Mouse (Mus musculus): ENCODE results near the gene Lonp1.
"Not testable (repeated sequence)": the region's sequence is repeated elsewhere in the genome, so short reads cannot be mapped to it uniquely, and the experiment has no call there.

The Lonp1 gene

DNA sequence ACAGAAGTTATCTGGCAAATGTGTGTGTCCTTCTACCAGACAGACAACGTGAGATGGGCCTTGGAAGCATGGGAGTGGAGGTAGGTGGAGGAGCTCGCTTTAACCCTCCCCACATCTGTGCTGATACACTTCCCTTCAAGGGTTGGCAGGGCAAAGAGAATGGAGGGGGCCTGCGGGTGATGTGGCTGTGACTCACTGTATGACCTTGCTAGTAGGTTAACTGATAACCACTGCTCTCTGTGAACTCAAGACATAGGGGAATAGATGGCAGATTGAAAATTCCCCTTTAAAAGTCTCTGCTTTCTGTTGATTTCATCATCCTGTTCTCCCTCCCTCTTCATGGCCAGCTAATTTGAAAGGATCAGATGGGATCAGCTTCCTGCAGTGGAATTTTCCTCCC lies 1.2 kb downstream of the Lonp1 start:
- DNase-seq (ENCODE audit: low read depth, low spot score): no peak

DNA sequence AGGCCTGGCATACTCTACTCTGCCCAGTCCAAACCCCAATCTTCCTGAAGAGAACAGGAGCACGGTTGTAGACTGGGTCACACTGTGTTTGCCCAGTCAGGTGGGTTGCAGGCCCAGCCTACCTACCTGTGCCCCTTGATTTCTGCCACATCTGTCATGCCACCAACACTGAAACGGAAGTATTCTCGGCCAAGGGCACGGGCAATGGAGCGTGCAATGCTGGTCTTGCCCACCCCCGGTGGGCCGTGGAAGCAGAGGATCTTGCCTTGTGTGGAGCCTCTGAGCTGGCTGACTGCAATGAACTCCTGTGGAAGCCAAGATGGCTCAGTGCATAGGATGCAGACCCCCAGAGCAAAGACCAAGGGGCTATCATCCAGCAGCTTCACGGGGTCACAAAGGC lies 9.1 kb downstream of the Lonp1 start:
- DNase-seq (ENCODE audit: low read depth, low spot score): no peak

DNA sequence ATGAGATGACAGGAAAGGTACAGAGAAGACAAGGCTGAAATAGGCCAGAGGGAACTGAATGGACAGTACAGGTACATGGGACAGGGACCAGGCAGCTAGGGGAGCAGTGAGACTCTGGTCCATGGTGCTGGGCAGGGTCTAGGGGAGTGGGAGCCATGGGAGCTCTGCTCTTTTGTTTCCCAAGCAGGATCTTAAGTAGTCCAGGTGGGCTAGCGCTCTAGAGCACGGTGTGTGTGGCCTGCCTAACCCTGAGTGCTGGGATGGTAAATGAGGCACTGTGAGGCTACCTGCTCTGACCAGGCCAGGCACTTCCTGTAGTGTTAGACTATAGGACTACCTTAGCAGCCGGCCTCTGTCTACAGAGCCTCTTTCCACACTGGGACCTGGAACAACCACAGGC lies 10.0 kb downstream of the Lonp1 start:
- DNase-seq (ENCODE audit: low read depth, low spot score): no peak

DNA sequence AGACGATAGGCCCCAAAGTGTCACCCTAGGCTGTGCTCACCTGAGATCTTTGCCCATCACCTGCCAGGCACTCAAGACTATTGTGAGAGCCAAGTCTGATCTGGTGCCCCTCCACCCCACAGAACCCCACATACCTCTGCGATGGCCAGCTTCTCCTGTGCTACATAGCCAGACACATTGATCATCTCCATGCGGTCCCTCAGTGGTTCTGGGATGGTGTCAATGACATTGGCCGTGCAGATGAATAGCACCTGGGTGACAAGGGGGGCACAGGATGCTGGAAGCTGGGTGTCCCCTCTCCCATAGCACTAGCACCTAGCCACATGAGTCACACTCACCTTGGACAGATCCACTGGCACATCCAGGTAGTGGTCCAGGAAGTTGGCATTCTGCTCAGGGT lies 10.9 kb downstream of the Lonp1 start:
- DNase-seq (ENCODE audit: low read depth, low spot score): no peak

DNA sequence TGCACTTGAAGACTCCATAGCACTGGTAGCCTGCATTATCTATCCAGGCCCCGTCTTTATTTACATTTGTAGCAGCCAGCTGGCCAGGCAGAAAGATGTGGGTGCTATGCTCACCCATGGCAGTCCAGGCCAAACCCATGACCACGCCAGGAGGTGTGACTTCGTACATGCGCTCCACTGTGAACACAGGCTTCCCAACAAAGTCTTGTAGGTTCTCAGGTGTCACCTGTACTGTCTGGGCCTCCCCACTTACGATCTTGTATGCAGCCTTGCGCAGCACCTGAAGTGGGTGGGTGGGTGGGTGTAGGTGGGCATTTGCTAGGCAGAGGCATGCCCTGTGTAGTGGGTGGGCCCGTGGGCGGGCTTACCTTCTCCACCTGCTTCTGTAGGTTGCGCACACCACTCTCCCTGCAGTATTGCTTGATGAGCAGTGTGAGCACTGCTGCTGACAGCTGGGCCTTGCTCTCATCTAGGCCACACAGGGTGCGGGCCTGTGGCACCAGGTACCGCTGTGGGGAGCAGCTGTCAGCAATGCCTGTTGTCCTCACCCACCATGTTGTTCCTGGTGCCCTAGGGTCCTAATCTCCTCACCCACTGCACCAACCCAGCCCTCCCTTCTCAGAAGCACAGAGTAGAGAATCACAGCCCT lies 11.4 kb downstream of the Lonp1 start:
- DNase-seq (ENCODE audit: low read depth, low spot score): no peak

DNA sequence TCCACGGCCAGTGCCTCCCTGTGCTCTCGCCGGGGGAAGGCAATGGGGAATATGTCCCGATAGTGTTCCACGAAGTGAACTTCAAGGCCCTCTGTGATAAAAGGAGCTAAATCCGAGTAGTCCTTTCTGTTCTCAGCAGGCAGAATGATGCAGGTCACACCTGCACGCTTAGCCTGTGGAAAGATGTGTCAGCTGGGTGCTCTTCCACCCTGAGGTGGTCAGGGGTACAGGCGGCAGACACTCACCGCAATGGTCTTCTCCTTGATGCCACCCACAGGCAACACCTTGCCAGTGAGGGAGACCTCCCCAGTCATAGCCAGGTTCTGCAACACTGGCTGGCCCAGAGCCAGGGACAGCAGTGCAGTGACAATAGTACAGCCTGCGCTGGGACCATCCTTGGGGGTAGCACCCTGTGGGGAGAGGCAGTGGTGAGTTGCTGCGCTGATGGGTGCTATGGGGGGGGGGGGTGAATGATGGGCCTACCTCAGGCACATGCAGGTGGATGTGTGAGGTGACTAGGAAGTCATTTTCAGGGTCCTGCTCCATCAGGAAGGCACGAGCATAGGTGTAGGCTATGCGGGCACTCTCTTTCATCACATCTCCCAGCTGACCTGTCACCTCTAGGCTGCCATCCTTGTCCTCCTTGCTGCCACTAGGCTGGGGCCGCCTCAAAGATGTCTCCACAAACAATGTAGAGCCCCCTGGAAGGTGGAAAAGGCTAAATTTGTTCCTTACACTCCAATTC lies 12.1 kb downstream of the Lonp1 start:
- DNase-seq (ENCODE audit: low read depth, low spot score): no peak

DNA sequence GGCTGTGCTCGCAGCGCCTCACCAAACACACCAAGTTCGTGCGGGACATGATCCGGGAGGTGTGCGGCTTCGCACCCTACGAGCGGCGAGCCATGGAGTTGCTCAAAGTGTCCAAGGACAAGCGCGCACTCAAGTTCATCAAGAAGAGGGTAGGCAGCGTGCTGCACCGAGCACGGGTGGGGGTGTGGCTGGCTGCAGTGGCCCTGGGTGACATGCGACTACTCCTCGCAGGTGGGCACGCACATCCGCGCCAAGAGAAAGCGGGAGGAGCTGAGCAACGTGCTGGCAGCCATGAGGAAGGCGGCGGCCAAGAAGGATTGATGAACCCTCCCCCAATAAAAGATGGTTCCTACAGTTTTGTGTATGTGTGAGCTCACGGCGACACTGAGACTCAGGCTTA lies 12.8 kb downstream of the Lonp1 start:
- DNase-seq (ENCODE audit: low read depth, low spot score): not testable (repeated sequence)

DNA sequence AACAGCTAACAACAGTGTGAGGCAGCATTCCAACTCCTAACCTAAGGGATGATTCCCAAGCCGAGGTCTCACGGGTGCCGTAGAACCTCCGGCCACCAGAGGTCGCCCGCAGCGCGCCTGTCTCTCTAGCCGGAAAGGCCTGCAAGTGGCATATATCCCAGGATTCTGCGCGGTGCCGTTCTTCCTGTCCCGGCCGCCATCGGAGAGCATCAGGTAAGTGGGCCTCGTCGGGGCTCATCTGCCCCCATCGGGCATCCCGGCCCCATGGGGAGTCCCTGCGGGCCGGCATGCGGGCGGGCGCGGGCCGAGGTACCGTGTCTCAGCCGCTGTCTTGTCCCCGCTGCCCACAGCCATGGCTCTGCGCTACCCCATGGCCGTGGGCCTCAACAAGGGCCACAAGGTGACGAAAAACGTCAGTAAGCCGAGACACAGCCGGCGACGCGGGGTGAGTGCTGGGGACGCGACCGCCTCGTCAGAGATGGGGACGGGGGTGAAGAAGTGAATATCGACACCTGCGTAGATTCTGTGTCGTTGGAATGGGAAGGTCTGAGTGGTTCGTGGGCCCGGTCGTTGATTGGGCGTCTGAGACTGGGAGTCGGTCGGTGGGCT lies 13.3 kb downstream of the Lonp1 start, which contains the start of gene Rpl36:
TSS of gene Rpl36 (plus strand) at position 181 of the 609 bp plus-strand sequence.
- no peak for DNase-seq (ENCODE audit: low read depth, low spot score)

DNA sequence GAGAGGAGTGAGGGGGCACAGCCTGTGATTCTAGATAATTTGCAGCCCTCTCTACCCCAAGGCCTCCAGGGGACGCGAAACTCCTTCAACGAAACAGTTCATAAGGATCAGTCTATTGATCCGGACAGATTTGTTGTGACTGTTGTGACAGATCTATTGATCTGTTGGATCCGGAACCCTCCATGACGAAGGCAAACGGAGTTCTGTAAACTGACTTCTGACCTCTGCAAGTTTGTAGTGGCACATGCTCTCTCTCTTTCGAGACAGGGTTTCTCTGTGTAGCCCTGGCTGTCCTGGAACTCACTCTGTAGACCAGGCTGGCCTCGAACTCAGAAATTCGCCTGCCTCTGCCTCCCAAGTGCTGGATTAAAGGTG lies 14.1 kb downstream of the Lonp1 start:
- DNase-seq (ENCODE audit: low read depth, low spot score): not testable (repeated sequence)

DNA sequence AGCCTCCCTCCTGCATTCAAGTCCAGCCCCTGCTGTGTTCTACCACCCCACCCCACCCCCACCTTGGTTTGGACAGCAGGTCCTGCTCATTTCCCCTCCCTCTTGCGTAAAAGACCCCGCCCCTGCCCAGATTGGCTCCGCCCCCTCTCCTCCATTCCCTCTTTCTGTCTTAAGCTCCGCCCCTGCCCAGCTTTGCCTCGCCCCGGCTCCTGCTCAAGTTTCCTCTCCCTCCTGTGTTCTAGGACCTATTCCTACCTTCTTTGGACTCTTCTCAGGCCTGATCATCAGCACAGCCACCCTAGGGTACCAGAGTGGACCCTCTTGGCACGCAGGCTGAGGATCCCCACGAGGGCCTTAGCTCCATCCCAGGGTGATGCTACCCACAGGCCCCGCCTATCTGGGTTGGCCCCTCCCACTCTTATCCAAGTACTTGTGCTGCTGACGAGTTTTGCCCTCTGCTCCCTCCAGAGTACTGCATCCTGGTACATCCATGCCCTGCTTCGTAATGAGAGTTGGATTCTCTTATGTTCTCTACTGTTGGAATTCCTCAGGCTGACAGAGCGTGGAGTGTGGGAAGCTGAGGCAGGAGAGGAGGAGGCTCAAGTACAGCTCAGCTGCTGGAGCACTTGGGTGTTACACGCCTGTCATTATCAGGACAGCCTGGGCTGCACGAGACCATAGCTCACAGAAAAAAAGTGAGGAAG lies 14.7 kb downstream of the Lonp1 start:
- DNase-seq (ENCODE audit: low read depth, low spot score): peak; percentile 85

DNA sequence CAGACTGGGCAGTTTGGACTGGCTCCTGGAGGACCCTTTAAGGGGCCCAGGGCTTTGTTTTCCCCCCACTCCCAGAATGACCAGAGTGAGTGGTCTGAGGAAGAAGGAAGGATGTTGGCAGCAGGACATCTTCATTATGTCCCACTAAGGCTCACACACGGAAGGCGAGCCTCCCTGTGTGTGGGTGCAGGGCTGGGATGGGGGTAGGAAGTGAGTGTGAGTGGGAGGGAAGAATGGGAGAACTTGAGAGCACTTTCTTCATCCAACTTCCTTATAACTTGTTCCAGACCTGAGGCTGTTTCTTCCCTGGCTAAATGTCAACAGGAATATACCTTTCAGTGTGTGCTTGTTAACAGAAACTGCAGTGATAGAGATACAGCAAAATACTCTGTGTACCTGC lies 15.4 kb downstream of the Lonp1 start:
- no peak for DNase-seq (ENCODE audit: low read depth, low spot score)

DNA sequence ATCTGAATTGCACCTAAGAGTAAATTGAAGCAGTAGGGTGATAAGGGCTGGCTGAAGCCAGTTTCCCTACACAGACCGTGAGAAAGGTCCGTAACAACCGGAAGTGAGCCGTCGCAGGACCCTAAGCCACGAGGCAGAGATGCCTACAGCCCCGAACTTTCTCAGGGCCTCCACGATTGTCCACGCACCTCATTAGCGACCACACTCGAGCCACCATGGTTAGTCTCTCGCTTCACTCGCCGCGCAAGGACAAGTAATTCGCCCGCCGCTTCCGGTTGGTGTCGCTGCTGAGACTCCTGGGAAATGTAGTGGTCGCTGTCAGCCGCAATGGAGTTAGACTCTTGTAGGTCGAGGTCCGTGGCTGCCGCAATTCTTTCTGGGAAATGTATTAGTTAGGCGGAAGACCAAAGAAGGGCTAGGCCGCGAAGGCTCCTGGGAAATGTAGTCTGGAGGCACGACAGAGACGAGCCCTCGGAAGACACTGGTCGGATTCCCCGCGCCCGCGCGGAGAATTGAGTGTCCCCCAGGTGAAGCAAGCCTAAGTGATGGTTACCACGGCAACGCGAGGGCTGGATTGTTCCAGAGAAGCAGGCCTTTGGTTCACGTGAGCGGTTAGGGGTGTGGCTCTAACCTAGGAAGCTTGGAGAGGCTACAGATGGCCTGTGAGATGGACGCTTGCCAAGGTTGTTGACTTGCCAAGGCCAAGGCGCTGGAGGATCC lies 17.1 kb downstream of the Lonp1 start, which contains the start of gene 2410015M20Rik:
TSS of gene 2410015M20Rik (minus strand) at position 320 of the 720 bp plus-strand sequence.
- peak; percentile 92 for DNase-seq (ENCODE audit: low read depth, low spot score)

DNA sequence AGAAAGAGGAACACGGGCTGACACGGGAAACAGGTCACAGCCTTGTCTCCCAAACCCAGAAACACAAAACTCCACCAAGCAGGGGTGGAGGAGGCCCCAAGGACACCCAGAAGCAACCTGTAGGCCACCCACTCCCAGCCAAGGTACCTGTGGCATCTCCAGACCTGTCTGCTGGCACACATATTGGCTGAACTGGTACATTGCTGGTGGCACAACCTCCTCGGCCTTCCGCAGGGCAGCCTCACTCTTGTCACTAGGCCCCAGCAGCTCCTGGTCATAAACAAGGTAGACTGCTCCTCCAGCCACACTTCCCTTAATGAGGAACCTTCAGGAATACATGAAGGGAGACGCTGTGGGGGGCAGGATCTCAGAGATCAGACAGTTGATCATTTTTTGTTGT lies 18.0 kb downstream of the Lonp1 start:
- no peak for DNase-seq (ENCODE audit: low read depth, low spot score)

DNA sequence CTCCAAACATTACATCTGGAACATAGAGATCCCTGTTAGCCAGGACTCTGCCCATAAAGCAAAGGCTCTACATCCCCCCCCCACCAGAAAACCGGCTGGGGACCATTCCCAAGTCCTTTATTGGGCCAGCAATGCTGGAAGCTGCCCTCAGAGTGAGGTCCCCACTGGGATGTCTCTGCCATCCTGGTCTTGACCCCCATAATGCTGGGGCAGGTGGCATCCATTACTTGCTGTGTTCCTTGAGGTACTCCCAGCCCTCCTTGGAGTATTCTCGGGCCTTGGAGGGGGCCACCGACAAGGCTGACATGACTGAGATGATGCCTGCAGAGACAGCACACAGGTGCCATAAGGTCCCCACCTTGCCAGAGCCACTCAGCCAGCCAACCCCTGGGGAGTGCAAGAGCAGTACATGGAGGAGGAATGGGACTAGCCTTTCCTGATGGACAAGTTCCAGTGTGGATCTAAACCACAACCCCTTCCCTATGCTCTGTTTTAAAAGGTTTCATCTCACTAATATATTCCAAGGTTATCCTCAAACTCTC lies 19.1 kb downstream of the Lonp1 start:
- DNase-seq (ENCODE audit: low read depth, low spot score): no peak

DNA sequence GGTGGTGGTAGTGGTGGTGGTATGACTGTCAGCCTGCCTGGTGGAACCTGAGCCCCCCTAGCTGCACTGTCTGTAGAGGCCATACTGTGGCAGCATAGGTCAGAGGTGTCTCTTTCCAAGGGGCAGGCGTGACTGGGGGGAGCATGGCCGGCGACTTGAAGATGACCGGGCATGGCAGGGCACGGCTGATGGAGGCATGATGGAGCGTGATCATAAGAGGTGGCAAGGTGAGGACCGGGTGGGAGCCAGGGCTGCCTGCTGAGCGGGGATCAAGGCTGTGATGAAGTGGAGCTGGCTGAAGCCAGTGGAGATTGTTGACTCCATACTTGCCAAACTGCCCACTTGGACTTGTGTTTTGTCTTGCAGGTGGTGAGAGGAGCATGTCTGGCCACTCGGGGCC lies 21.3 kb downstream of the Lonp1 start:
- no peak for DNase-seq (ENCODE audit: low read depth, low spot score)

DNA sequence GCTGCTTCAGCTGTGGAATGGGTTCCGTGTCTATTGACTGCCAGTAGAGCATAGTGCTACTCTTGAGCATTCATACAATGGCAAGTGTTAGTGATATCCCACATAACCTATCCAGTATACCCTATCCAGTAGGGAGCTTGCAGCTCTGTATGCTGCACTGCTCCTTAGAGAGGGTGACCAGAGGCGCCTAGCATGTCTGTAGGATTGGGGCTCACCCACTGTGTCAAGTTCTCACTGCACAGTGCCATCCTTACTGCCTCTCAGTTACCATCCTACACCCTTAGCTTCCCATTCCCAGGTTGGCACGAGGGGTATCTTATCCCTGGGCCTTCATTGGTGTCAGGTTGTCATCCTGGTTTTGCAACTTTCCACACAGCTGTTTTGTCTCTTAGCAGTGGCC lies 22.3 kb downstream of the Lonp1 start:
- no peak for DNase-seq (ENCODE audit: low read depth, low spot score)

DNA sequence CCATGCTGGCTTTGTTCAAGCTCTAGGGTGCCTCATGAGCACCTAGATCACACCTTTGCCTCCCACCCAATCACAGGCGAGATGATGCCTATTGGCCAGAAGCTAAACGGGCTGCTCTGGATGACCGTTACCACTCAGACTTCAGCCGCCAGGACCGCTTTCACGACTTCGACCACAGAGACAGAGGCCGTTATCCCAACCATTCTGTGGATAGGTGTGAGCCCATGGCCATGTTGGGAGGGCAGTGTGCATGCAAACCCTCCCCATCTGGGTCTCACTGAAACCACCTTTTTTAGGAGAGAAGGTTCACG lies 22.7 kb downstream of the Lonp1 start:
- no peak for DNase-seq (ENCODE audit: low read depth, low spot score)

DNA sequence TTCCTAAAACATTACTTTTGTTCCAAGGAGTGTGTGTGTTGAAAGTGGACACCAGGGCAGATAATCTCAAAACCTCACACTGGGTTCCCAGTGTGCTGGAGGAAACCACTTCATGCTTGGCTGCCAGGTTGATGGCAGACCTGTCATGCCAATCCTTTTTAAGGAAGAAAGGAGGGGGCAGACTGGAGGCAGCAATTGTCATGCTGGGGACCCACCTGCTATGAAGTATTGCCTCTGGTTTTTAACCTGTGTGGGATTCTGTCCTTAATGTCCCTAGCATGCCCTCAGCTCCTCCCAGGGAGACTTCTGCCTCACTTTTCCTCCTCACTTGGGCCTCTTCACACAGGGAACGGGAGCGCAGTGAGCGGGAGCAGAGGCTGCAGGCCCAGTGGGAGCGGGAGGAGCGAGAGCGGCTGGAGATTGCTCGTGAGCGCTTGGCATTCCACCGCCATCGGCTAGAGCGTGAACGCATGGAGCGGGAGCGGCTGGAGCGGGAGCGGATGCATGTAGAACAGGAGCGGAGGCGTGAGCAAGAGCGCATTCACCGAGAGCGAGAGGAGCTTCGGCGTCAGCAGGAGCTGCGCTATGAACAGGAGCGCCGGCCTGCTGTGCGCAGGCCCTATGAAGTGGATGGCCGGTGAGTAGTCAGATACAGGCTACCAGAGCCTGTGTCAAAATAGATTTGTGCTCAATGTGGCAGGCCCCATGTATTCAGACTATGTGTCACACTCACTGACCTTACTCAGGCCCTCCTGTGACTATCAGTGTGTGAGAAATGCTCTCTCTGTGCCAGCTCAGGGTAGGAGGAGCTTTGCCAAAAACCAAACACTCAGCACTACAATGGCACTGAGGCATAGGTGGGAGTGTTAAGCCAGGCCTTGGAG lies 23.3 kb downstream of the Lonp1 start:
- DNase-seq (ENCODE audit: low read depth, low spot score): no peak

DNA sequence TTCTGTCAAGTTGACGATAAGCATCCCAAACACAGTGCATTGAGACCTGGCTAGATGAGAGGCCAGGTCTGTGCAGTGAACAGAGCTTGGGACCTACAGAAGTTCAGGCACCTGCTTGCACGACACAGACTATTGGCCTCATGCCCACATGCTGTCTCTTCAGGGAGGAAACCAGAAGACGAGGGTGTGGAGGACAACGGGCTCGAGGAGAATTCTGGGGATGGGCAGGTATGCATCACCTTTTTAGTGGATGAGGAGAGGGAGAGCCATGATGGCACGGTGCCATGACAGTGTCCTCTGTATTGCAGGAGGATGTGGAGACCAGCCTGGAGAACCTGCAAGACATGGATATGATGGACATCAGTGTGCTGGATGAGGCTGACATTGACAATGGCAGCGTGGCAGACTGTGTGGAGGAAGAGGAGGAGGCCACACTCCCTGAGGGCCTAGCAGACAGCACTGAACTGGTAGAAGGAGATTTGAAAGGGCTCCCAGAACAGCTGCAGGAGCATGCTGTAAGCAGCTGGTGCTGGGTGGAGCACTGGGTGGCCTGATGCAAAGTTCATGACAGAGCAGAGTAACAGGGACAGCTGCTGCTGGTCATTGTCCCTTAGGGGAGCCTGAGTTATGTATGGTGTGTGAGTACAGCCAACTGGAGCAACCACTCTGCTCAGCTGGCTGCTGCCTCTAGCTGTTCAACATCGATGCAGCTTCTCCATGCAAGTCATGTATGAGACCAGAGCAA lies 33.0 kb downstream of the Lonp1 start:
- no peak for DNase-seq (ENCODE audit: low read depth, low spot score)

DNA sequence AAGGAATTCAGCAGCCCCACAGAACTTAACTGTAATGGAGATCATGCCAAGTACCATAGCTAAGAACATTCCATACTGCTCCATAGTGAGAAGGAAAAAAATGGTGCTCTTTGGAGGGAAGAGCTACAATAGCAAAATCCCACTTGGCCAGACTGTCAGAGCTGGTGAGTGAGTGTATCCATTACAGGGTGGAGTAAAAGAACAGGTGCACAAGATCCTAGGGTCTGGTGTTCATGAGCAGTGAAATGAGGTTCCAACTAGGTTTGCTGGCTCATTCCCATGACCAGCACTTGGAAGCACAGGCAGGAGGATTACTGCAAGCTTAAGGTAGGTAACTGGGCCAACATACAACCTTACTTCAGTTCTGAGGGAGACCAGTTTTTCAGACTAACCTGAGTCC lies 34.1 kb downstream of the Lonp1 start:
- no peak for DNase-seq (ENCODE audit: low read depth, low spot score)
